Mouse (Mus musculus) liver, embryonic 14.5 days (tissue): ENCODE measurements at regions not wholly inside any gene's neighbourhood (a gene's known extent, or its start where the extent isn't known, plus 50 kb on each side); places are given as distances from the start of the nearest gene placed in this dataset.

Source experiments
- ATAC-seq: fragments of 200-750 bp; cut with Nextera tagmentation; 2 replicates; pipeline ENCODE4 v1.8.0; 2017; ENCODE audit warnings: moderate number of reproducible peaks, mild to moderate bottlenecking, moderate library complexity; ENCODE audit not compliant: insufficient read depth
- DNase-seq, 3 experiments: peaks; one replicate each; pipeline ENCODE4 v3.0.0-alpha.2; 2012 to 2013; ENCODE audit warnings: low read depth in 3 of 3, low spot score in 3 of 3
- H3K27ac ChIP-seq: fragments of 300-500 bp; sonication (generic); 2 replicates; pipeline ENCODE4 v1.5.1; 2014; ENCODE audit warnings: moderate library complexity, mild to moderate bottlenecking, control low read depth, inconsistent platforms
- H3K27me3 ChIP-seq: fragments of 300-500 bp; sonication (generic); 2 replicates; pipeline ENCODE4 v1.6.1; 2014; ENCODE audit warnings: mild to moderate bottlenecking, low read length, moderate library complexity; ENCODE audit not compliant: control insufficient read depth, insufficient read depth
- H3K36me3 ChIP-seq: fragments of 300-500 bp; sonication (generic); replicated peaks from 2 replicates; pipeline ENCODE4 v1.6.1; 2014; ENCODE audit warnings: low read depth; ENCODE audit not compliant: control insufficient read depth, insufficient read depth
- H3K4me1 ChIP-seq, 2 experiments: fragments of 200-500 bp in 1 of 2; fragments of 300-500 bp in 1 of 2; sonication (generic) in 1 of 2; replicated peaks; 2 replicates each; pipeline ENCODE4 v1.6.1; 2012 to 2014; ENCODE audit warnings: antibody characterized with exemption in 1 of 2, inconsistent platforms in 1 of 2, low read length in 1 of 2; ENCODE audit not compliant: control insufficient read depth in 2 of 2, insufficient read depth in 2 of 2
- H3K4me2 ChIP-seq: fragments of 300-500 bp; sonication (generic); 2 replicates; pipeline ENCODE4 v1.6.1; 2014; ENCODE audit warnings: low read depth, mild to moderate bottlenecking, control low read depth, moderate library complexity
- H3K4me3 ChIP-seq, 2 experiments: fragments of 200-500 bp in 1 of 2; fragments of 300-500 bp in 1 of 2; sonication (generic) in 1 of 2; 2 replicates each; pipeline ENCODE4 v1.5.1; 2012 to 2014; ENCODE audit warnings: low read depth in 2 of 2, low read length in 2 of 2, mild to moderate bottlenecking in 2 of 2, control low read depth in 1 of 2, inconsistent platforms in 1 of 2, moderate library complexity in 1 of 2; ENCODE audit not compliant: insufficient read depth in 1 of 2
- H3K9ac ChIP-seq: fragments of 300-500 bp; sonication (generic); replicated peaks from 2 replicates; pipeline ENCODE4 v1.6.1; 2014; ENCODE audit warnings: mild to moderate bottlenecking, control low read depth, moderate library complexity
- H3K9me3 ChIP-seq: fragments of 300-500 bp; sonication (generic); 2 replicates; pipeline ENCODE4 v1.6.1; 2016; ENCODE audit warnings: low read length, mixed read lengths; ENCODE audit not compliant: control insufficient read depth
- CTCF ChIP-seq: IDR thresholded peaks from 2 replicates; pipeline ENCODE4 v1.5.1; 2016; ENCODE audit warnings: antibody characterized with exemption, low read depth, control low read depth
- EP300 ChIP-seq: IDR thresholded peaks from 2 replicates; pipeline ENCODE4 v1.6.1; 2016; ENCODE audit warnings: antibody characterized with exemption, low read depth
- WGBS: fragments of 180-500 bp; shearing (Covaris S2); extraction: QIAGEN DNeasy Blood & Tissue Kit; methylation state at CpG from one replicate; pipeline ENCODE4 v1.1.7; 2014; ENCODE audit not compliant: insufficient replicate concordance; 5-methylcytosine and 5-hydroxymethylcytosine counted together

GRCm38 (mm10) chr4:84211311-84211875 lies 463.7 kb downstream of the Bnc2 start:
- no peak overlapping the region for H3K27ac ChIP-seq
- DNase-seq, result no peak
- no peak overlapping the region for H3K4me3 ChIP-seq
- no peaks in the 10 kb centered on the region for H3K27me3 ChIP-seq
- 66% methylated on average over 11 of the region's 11 CpGs for WGBS
- TF ChIP-seq EP300, result no peak
- TF ChIP-seq CTCF, result no peak
- H3K9me3 ChIP-seq, result no peaks in the 10 kb centered on the region
- H3K4me2 ChIP-seq, result no peak overlapping the region
- H3K4me1 ChIP-seq, result no peaks in the 10 kb centered on the region
- no peak for ATAC-seq
- H3K9ac ChIP-seq, result no peak overlapping the region
- no peaks in the 10 kb centered on the region for H3K36me3 ChIP-seq

- Histone ChIP-seq H3K4me2 (no peak overlapping the region), H3K27me3 (no peaks in the 10 kb centered on the region), H3K9ac (no peak overlapping the region), H3K4me1 (no peaks in the 10 kb centered on the region), H3K9me3 (no peaks in the 10 kb centered on the region), H3K27ac (no peak overlapping the region), H3K36me3 (no peaks in the 10 kb centered on the region), H3K4me3 (no peak overlapping the region)
- no peak for DNase-seq
- ATAC-seq, result no peak
- TF ChIP-seq EP300 (no peak), CTCF (no peak)
- 63% methylated on average over 6 of the region's 6 CpGs for WGBS
Measured at GRCm38 (mm10) chr4:84212004-84212403, 463.1 kb downstream of the Bnc2 start.

- DNase-seq (no peak), ATAC-seq (no peak)
- no peak overlapping the region for H3K9ac ChIP-seq
- H3K27me3 ChIP-seq, result no peaks in the 10 kb centered on the region
- H3K27ac ChIP-seq, result no peak overlapping the region
- TF ChIP-seq EP300 (no peak), CTCF (no peak)
- H3K4me3 ChIP-seq, result no peak overlapping the region
- no peaks in the 10 kb centered on the region for H3K36me3 ChIP-seq
- WGBS, result 72% methylated on average over 8 of the region's 8 CpGs
- H3K9me3 ChIP-seq, result no peaks in the 10 kb centered on the region
- no peaks in the 10 kb centered on the region for H3K4me1 ChIP-seq
- no peak overlapping the region for H3K4me2 ChIP-seq
Measured at GRCm38 (mm10) chr4:84214523-84214922, 460.6 kb downstream of the Bnc2 start.

GRCm38 (mm10) chr4:84218961-84219360 lies 456.1 kb downstream of the Bnc2 start:
- DNase-seq (no peak), ATAC-seq (no peak)
- no peak overlapping the region for H3K4me2 ChIP-seq
- no peak overlapping the region for H3K27ac ChIP-seq
- no peaks in the 10 kb centered on the region for H3K36me3 ChIP-seq
- no peak overlapping the region for H3K9ac ChIP-seq
- WGBS, result 64% methylated on average over 4 of the region's 4 CpGs
- H3K4me1 ChIP-seq, result no peaks in the 10 kb centered on the region
- TF ChIP-seq EP300 (no peak), CTCF (no peak)
- no peak overlapping the region for H3K4me3 ChIP-seq
- no peaks in the 10 kb centered on the region for H3K27me3 ChIP-seq
- no peaks in the 10 kb centered on the region for H3K9me3 ChIP-seq

- 51% methylated on average over 4 of the region's 4 CpGs for WGBS
- Histone ChIP-seq H3K36me3 (no peaks in the 10 kb centered on the region), H3K27me3 (no peaks in the 10 kb centered on the region), H3K4me2 (no peak overlapping the region), H3K4me1 (no peaks in the 10 kb centered on the region), H3K27ac (no peak overlapping the region), H3K4me3 (no peak overlapping the region), H3K9me3 (no peaks in the 10 kb centered on the region), H3K9ac (no peak overlapping the region)
- DNase-seq (no peak), ATAC-seq (no peak)
- no peak for TF ChIP-seq CTCF
- no peak for TF ChIP-seq EP300
Measured at GRCm38 (mm10) chr4:84222057-84222717, 452.9 kb downstream of the Bnc2 start.
